Mouse (Mus musculus): Measurements from ENCODE around the gene Wasf2.

Wasf2 gene

GRCm38 (mm10) chr4:133129931-133130889 is at the start of gene Wasf2:
Wasf2 (plus strand) TSS chr4:133130505.
- peak; percentile 98 for DNase-seq (ENCODE audit: low read depth, low spot score)

- no peak for DNase-seq (ENCODE audit: low read depth, low spot score)
These were observed 49.4 kb upstream of the Wasf2 start for GRCm38 (mm10) chr4:133080862-133081261.

- DNase-seq (ENCODE audit: low read depth, low spot score) = no peak
These were observed 48.0 kb upstream of the Wasf2 start for GRCm38 (mm10) chr4:133082216-133082773.

GRCm38 (mm10) chr4:133083991-133084861 is 46.1 kb upstream of the Wasf2 start:
- DNase-seq (ENCODE audit: low read depth, low spot score) = peak; percentile 76

- DNase-seq (ENCODE audit: low read depth, low spot score) = peak; percentile 69
These were observed 45.1 kb upstream of the Wasf2 start for GRCm38 (mm10) chr4:133085011-133085782.

GRCm38 (mm10) chr4:133085783-133086342 is 44.4 kb upstream of the Wasf2 start:
- no peak for DNase-seq (ENCODE audit: low read depth, low spot score)

- no peak for DNase-seq (ENCODE audit: low read depth, low spot score)
These were observed 43.1 kb upstream of the Wasf2 start for GRCm38 (mm10) chr4:133087177-133087714.

- DNase-seq (ENCODE audit: low read depth, low spot score) = no peak
These were observed 42.5 kb upstream of the Wasf2 start for GRCm38 (mm10) chr4:133087835-133088234.

GRCm38 (mm10) chr4:133089319-133089718 is 41.0 kb upstream of the Wasf2 start:
- no peak for DNase-seq (ENCODE audit: low read depth, low spot score)

GRCm38 (mm10) chr4:133089802-133090201 is 40.5 kb upstream of the Wasf2 start:
- no peak for DNase-seq (ENCODE audit: low read depth, low spot score)

GRCm38 (mm10) chr4:133090276-133090719 is 40.0 kb upstream of the Wasf2 start:
- DNase-seq (ENCODE audit: low read depth, low spot score) = no peak

GRCm38 (mm10) chr4:133090720-133091458 is 39.4 kb upstream of the Wasf2 start:
- no peak for DNase-seq (ENCODE audit: low read depth, low spot score)

GRCm38 (mm10) chr4:133091459-133091785 is 38.9 kb upstream of the Wasf2 start:
- DNase-seq (ENCODE audit: low read depth, low spot score) = no peak

GRCm38 (mm10) chr4:133092453-133092901 is 37.8 kb upstream of the Wasf2 start:
- no peak for DNase-seq (ENCODE audit: low read depth, low spot score)

- DNase-seq (ENCODE audit: low read depth, low spot score) = no peak
These were observed 37.2 kb upstream of the Wasf2 start for GRCm38 (mm10) chr4:133093056-133093455.

GRCm38 (mm10) chr4:133093481-133094033 is 36.7 kb upstream of the Wasf2 start:
- no peak for DNase-seq (ENCODE audit: low read depth, low spot score)

GRCm38 (mm10) chr4:133094255-133094654 is 36.0 kb upstream of the Wasf2 start:
- DNase-seq (ENCODE audit: low read depth, low spot score) = peak; percentile 95

GRCm38 (mm10) chr4:133094936-133095733 is 35.2 kb upstream of the Wasf2 start:
- peak; percentile 67 for DNase-seq (ENCODE audit: low read depth, low spot score)

GRCm38 (mm10) chr4:133095734-133096065 is 34.6 kb upstream of the Wasf2 start:
- DNase-seq (ENCODE audit: low read depth, low spot score) = peak; percentile 83
